Mouse (Mus musculus) T-helper 1 cell (primary cell): ENCODE data around the gene Trip12.

Source experiments
- in situ Hi-C: fragments of 300-600 bp; cut with MboI, MseI; formaldehyde crosslinking; loops from one replicate; pipeline ENCODE4 v1.15.1; 2025; ENCODE audit warnings: high pct_unique_total_duplicates

The Trip12 gene

DNA sequence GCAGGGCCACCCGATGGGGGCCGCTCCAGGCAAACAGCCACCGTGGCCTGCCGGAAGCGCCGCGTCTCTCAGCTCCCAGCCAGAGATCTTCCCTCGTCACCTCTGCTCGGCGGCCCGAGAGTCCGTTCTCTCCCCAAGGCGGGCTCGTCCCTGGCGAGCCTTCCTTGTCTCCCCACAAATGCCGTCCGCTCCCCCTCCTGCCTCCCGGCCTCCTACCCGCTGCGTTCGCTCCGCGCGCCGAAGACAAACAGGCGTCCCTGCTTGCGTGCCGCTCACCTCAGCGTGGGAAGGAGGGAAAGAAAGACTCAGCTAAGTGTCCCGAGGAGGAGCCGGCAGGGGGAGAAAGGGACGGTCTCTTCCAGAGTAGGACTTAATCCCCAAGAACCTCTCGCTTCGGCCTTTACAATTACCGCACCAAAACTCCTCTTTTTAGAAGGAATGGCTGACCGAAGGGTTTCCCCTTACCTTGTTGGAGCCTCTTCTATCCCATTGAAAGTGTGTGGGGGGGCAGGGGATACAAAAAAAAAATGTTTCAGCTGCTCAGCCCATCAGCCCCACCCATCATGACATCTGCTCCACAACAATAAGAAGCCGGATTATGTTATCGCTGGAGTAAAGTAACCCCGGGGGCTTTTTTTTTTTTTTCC lies at the start of gene Trip12:
TSS of gene Trip12 (minus strand) at position 499 of the 647 bp plus-strand sequence.
- in situ Hi-C loops, result no loop called here

DNA sequence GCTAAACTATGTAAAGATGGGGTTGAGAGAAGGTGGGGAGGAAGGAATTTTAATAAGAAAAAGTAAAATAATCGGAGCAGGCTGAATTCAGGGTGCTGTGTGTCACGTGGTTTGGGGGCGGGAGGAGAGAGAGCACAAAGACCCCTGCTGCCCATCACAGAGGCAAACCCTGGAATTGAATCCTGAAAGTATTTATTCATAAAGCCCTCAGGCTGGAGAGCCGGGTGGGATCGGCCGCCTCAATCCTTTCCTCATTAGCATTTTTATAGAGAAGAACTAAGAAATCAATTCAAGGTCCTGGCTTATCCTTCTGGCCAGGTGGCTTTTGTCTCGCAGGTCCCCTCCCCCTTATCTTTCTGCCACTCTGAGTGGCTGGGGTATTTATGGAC lies 49.7 kb upstream of the Trip12 start:
- in situ Hi-C loops, result no loop called here

DNA sequence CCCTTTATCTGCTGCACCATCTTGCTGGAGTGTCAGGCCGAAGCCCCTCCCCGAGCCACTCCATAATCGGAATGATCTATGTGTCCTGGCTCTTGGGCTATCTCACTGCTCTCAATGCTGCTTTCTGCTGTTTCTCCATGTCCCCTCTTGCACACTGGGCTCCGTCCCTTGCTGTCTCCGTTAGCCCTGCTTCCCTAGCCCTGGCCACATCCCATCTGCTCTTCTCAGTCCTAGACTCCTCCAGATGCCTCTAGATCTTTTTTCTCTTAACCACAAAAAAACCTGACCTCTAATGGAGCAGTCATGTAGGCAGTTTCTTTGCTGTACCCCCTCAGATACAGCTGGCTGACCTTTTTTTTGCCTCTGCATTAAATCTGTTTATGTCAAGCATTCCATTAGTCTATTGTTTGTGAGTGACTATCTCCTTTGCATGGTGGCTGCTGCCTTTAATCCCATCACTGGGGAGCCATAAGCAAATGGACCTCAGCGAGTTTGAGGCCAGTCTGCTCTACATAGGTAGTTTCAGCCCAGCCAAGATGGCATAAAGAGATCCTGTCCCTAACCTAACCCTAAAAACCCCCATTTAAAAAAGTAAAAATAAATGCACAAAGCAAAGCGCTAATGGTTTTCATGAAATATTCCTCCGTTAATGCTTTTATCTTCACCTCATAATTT lies 49.2 kb upstream of the Trip12 start:
- in situ Hi-C loops, result no loop called here

DNA sequence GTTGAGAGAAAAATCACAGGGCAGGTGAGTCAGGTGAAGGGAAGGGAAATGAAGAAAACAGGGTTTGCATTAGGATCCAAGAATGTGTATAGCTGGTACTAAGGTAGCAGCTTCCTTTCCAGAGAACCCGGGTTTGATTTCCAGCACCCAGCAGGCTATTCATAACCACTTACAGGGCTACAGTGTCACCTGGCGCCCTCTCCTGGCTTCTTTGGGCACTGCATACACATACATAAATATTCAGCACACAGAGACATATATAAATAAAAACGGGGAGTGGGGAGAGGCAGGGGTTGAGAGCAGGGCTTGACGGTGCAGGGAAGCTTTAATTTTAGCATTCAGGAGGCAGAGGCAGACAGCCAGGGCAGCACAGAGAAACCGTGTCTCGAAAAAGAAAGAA lies 45.6 kb upstream of the Trip12 start:
- in situ Hi-C loops, result no loop called here

DNA sequence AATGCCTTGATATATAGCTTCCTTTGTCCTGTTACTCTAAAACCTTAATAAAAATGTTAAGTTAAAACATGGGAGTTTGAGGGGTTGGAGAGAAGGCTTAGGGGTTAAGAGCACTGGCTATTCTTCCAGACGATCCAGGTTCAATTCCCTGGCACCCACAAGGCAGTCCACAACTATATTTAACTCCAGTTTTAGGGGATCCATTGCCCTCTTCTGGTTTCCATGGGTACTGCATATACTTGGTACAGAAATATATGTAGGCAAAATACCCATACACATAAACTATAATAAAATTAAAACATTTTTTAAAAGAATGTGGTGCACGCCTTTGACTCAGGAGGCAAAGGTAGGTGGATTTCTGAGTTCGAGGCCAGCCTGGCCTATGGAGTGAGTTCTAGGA lies 44.9 kb upstream of the Trip12 start:
- in situ Hi-C loops, result no loop called here

DNA sequence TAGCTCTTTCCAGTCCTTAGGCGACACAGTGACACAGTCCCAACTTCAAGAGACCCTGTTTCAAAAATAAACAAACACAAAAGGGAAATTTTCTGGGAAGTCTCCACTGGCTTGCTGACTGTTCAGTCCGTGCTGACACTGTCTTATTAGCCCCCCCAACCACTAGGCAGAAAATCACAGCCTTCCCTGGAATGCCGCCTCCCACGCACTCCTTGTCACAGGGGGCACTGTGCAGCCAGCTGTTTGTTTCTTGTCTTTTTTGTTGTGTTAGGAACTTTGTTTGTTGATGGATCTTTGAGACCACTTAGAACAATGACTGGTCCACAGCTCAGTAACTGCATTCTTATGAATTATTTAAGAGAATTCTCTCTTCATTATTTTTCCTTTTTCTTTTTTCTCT lies 43.6 kb upstream of the Trip12 start:
- in situ Hi-C loops, result loop anchor here (5.0 kb wide), 1 partner anchor 147 kb away; no protein-coding TSS in a partner anchor

DNA sequence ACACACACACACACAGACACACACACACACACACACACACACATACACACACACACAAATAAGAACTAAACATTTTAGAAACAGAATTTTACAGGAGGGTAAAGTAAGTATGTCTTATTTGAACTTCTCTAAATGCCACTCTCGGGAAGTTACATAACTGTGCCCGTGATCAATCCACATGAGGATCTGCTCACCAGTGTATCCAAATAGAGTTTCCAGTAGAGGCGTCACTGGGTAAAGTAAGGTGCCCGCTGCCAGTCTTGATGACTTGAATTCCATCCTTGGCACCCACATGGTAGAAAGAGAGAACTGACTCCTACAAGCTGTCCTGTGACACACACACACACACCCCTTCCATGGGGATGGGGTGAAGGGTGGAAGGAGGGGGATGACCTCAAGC lies 42.6 kb upstream of the Trip12 start:
- in situ Hi-C loops, result loop anchor here (5.0 kb wide), 1 partner anchor 146 kb away; no protein-coding TSS in a partner anchor

DNA sequence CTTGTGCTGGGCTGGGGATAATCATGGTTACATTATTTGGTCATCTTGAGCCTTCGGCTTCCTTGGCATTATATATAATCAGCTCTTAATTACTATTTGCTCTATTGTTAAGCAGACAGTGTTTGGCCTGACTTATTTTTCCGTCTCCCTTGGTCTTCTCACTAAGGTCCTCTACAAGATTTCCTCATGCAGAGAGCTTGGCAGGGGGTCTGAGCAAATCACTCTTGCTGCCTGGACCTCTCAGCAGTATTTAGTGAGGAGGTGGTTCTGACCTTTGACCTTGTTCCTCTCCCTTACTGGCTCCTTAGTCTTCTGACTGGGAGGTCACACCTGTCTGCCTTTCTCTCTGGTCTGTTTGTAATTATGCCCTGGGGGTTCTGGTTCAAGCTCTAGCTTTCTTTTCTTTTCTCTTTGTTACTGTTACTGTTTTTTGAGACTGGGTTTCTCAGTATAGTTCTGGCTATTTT lies 41.8 kb upstream of the Trip12 start:
- in situ Hi-C loops, result loop anchor here (5.0 kb wide), 1 partner anchor 145 kb away; no protein-coding TSS in a partner anchor

DNA sequence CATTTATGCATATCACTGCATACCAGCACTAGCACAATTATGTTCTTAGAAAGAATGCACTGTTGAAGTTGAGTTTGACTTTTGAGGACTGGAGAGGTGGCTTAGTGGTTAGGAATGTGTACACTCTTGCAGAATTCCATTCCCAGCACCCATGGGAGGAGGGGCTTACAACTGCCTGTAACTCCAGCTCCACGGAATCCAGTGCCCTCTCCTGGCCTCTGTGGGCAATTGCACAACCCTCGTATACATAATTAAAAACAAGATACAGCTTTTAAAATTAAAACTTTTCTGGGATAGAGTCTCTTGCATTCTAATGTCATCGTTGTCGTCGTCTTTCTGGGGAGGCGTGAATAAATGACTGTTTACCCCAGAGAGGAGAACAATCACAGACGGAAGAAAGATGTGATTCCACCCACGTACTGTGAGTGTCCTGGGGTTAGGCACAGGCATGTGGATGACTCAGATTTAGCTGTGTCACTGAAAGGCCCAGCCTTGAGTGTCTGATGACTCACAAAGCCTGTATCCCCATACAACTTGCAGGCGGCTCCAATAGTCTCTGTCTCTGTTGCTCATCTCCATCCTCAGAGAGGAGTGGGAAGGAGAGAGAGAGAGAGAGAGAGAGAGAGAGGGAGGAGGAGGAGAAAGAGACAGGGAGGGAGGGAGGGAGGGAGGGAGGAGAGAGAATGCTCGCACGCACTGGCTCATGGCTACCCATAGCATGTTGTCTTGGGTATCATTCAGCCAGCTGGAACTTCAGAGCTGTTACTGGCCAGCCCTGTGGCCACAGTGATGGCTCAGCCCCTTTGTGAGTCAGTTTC lies 41.1 kb upstream of the Trip12 start:
- in situ Hi-C loops, result loop anchor here (5.0 kb wide), 1 partner anchor 144 kb away; no protein-coding TSS in a partner anchor

DNA sequence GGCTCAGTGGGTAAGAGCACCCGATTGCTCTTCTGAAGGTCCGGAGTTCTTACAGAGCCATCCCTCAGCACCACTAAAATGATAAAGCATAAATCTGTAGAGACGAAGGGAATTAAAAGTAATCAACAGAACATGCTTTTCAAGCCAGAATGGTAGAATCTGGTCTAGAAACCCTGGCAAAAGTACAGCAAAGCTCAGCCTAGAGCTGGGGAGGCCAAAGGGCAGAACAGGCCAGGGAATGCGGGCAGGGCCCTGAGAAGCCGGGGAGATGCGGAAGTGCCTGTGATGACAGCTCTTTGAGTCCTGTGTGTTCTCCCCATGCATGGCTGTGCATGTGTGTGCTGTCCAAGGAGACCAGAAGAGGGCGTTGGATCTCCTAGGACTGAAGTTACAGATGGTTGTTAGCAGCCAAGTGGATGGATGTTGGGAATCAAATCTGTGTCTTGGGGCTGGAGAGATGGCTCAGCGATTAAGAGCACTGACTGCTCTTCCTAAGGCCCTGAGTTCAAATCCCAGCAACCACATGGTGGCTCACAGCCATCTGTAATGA lies 39.3 kb upstream of the Trip12 start:
- in situ Hi-C loops, result loop anchor here (5.0 kb wide), 1 partner anchor 142 kb away; no protein-coding TSS in a partner anchor

DNA sequence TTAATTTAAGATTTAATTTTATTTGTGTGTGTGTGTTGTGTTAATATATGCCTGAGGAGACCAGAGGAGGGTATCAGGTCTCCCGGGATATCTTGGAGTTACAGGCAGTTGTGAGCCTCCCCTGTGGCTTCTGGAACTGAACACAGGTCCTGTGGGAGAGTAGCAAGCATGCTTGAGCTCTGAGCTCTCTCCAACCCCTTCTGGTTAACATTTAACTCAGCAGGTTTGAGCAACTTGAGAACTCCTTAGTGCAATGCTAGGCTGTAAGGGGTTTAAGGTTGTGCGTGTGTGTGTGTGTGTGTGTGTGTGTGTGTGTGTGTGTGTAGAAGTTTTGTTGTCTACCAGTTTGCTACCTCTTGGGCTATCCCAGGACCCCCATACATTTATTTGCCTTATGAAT lies 37.3 kb upstream of the Trip12 start:
- in situ Hi-C loops, result no loop called here

DNA sequence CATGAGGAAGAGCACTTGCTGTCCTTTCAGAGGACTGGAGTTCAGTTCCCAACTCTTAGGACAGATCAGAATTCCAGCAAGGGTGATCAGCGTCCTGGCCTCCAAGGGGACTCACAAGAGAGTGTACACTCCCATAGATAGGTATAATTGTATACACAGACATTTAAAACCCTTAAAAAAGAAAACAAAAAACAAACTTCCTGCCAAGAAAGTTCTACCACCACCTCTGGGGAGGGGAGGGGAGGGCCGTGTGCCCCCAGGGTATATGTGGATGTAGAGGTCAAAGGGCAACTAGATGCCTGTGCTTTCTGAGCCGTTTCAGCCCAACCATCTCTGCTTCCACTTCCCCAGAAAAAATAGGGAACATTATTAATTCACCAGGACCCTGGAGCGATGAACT lies 32.6 kb upstream of the Trip12 start:
- in situ Hi-C loops, result no loop called here

DNA sequence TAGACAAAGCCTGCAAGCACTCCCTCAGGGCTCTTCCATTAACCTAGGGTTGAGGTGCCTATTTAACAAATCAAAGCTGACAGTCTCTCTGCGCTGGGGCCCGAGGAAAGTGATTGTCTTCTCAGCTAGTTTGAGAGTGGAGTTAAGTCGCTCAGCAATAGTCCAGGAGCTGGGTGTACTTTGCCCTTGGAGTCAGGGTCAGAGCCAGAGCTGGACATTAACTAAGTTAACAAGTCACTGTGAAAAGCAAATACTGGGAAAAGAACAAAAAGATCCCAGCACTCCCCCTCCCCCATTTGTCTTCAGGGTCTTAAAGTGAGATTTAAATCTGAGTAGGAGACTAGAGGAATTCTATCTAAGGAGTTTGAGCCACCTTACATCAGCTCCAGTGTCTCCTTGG lies 31.8 kb upstream of the Trip12 start:
- in situ Hi-C loops, result no loop called here

DNA sequence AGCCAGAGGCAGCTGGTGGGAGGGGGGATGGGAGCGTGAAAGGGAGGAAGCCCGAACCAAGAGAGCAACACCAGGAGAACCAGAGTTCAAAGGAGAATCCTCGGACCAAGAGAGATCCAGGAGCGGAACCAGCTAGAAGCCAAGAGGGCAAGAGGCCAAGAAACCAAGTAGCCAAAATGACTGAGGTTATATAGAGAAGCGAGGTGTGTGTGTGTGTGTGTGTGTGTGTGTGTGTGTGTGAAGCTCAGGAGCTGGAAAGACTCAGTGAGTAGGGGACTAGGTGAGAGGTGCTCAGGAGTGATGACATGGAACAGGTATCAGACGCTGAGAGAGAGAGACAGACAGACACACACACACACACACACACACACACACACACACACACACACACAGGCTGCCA lies 30.8 kb upstream of the Trip12 start:
- in situ Hi-C loops, result no loop called here

DNA sequence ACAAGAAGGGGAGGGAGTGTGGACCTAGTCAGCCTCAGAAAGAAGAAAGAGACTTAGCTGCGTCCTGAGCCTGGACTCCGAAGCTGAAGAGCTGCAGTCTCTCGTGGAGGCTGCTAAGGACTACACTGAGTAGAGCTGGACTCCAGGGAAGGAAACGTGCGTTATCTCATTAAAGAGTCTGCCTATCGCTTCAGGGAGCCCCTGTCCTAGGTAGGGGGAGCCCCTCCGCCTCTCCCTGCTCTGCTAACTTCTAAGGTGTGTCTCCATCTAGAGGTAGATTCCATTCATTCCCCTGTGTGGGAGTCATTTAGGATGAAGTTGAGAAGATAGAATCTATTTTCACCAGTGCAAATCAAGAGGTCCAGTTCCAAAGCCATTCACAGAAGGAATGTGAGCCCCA lies 29.2 kb upstream of the Trip12 start:
- in situ Hi-C loops, result no loop called here

DNA sequence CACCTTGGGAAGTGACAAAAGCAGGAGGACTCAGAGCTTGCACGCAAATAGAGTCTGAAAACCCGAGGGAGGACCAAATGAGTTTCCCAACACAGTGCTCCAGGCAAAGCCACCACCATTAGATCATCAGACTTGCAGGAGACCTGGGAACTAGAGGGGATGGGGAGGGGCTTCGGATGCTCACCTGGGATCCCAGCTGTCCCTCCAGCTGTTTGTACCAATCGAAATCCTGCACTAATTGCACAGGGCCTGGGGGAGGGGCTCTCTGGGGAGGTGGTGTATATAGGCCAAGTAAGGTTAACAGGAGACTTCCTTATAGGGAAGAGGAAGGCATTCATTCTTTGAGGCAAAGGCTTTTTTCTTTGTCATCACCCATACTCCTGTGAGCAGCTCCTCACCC lies 28.5 kb upstream of the Trip12 start:
- in situ Hi-C loops, result no loop called here

DNA sequence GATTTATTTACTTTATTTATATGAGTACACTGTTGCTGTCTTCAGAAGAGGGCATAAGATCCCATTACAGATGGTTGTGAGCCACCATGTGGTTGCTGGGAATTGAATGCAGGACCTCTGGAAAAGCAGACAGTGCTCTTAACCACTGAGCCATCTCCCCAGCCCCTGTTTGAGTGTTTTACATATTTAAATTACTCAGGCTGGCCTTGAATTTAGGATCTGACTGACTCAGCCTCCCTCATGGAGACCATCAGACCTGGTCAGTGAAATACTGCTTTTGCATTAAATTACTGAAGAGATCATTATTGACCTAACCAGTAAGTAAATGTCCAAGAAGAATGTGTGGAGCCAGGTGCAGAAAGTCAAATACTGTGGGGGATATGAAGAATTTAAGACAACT lies 28.0 kb upstream of the Trip12 start:
- in situ Hi-C loops, result no loop called here

DNA sequence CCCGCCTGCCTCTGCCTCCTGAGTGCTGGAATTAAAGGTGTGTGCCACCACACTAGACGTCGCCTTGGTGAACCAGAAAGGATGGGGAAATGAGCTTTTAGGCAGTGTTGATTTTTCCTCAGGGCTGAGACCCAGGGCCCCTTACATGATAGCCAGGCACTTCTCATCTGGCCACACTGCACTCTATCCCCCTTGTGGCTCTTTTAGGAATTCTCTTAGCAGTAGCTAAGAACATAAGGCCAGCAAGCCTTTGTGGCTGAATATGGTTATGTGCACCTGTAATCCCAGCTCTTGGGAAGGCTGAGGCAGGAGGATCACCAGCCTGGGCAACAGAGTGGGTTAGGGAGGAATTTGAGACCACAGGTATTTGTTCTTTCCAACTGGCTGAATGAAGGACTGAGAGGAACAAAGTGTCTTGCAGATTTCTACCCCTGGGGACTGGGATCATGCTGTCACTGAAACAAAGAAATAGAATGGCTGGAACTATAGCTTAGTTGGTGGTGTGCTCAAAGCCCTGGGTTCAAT lies 26.5 kb upstream of the Trip12 start:
- in situ Hi-C loops, result no loop called here

DNA sequence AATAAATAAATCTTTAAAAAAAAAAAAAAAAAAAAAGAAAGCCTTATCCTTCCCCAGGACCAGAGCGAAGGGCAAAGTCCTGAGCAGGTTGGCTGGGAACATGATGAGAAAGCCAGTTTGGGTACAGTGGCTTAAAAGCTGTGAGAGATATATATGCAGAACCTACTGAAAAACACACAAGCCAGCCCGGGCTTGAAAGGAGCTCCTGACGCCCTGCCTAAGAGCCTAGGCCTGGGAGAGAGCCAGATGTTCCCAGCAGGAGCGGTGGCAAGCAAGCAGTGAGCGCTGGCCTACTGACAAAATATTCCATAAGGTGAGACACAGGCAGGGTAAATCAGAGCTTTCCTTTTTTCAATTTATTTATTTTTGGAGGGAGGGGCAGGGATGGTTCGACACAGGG lies 25.9 kb upstream of the Trip12 start:
- in situ Hi-C loops, result no loop called here

DNA sequence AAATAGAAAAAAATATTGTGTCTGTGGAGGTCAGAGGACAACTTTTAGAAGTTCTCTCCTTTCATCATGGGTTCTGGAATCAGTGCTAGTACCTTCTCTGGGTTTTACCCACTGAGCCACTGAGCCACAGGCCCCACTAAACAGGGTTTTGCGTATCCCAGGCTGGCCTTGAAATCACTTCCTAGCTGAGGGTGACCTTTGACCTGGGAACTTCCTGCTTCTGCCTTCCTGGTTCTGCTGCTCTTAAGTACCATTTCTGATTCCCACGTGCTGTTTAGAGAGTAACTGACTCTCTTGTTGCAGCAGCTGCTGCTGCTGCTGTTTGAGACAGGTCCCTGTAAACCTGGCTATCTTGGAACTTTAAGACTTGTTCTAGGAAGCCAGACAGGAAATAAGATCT lies 24.3 kb upstream of the Trip12 start:
- in situ Hi-C loops, result no loop called here

DNA sequence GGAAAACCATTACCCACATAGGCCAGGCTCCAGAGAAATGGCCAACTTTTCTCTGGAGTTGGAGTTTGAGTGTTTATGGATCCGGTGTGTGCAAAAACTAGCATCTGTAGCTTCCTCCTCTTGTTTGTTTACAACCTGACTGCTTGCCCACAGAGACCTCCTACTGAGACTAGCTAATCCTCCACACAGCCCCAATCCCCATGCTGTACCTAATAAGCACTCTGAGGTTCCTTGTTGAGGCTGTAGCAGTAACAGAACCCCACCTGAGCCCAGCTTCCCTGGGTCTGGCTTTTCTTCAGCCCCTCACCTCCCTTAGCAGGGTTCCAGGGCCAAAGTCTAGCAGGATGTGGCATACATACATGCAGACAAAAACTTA lies 20.9 kb upstream of the Trip12 start:
- in situ Hi-C loops, result no loop called here
